Mouse (Mus musculus) liver, adult (tissue): ENCODE results near the gene Nup98.

Experiments
- GATA4 ChIP-seq: IDR thresholded peaks from 2 replicates; pipeline ENCODE4 v1.6.1; 2014; ENCODE audit warnings: mild to moderate bottlenecking, low read length; ENCODE audit not compliant: insufficient replicate concordance

Gene Nup98

GRCm38 (mm10) chr7:102204296-102204857, 5.6 kb downstream of the Nup98 start:
- no peak for TF ChIP-seq GATA4

GRCm38 (mm10) chr7:102200996-102201785, 8.8 kb downstream of the Nup98 start:
- no peak for TF ChIP-seq GATA4

- no peak for TF ChIP-seq GATA4
Measured at GRCm38 (mm10) chr7:102200576-102200975, 9.4 kb downstream of the Nup98 start.

GRCm38 (mm10) chr7:102192356-102192755, 17.6 kb downstream of the Nup98 start:
- no peak for TF ChIP-seq GATA4

DNA sequence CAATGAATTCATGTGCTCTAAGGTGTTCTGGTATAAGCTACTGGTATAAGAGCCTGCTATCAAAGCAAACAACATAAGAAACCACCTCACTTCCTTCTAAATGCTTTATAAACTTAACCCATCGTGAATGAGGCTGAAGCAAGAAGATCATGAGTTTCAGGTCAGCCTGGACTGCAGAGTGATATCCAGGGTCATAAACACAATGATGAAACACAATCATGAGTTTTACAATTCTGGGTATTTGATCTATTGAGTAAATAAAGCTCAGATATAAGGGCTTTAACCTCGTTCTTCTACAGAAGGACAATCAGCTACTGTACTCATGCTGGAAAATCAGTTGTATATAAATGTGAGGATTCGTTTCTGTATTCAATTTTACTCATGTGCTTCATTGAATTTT, 26.1 kb downstream of the Nup98 start:
- no peak for TF ChIP-seq GATA4

DNA sequence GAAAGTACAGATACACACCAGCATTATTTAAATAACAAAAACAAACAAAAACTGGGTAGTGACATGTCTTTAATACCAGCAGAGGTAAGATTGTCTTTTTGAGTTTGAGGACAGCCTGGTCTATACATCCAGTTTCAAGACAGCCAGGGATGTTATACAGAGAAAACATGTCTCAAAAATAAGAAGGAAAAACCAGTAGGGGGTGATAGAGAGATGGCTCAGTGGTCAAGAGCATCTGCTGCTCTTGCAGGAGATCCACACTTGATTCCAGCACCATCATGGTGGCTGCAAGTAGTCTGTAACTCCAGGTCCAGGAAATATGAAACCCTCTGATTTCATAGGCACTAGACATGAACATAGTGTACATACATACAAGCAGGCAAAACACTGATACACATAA, 39.7 kb downstream of the Nup98 start:
- TF ChIP-seq GATA4: no peak

GRCm38 (mm10) chr7:102153691-102154090, 56.3 kb downstream of the Nup98 start:
- no peak for TF ChIP-seq GATA4

DNA sequence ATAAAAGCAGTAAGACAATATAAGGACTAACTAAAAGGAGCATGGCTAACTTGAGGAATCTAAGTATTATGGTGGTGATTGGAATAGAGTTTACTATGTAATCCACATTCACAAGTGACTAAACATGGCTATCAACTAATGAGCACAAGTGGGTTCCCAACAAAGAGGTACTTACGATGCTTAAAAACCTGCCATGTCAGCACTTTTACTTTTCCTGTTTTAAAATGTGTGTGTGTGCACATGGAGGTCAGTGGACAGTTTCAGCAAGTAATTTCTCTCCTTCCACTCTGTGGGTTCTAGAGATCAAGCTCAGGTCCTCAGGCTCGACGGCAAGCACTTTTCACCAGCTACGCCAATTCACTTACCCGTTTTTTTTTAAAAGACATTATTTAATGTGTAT, 72.1 kb downstream of the Nup98 start:
- TF ChIP-seq GATA4: no peak

DNA sequence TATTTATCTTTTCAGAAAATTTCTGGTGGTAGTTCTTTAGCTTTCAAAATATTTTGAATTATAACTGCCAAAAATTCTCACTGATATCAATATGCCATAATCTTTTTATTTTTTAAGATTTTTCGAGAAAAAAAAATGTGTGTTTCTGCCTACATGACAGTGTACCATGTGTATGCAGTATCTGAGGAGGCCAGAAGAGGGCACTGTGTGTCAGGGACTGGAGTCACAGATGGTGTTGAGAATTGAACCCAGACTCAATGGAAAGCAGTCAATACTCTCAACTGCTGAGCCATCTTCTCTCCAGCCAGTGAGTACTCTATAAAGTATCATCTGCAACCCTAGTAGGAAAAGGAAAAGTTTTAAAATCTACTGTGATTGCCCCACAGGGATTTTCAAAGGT, 72.5 kb downstream of the Nup98 start:
- TF ChIP-seq GATA4: no peak

DNA sequence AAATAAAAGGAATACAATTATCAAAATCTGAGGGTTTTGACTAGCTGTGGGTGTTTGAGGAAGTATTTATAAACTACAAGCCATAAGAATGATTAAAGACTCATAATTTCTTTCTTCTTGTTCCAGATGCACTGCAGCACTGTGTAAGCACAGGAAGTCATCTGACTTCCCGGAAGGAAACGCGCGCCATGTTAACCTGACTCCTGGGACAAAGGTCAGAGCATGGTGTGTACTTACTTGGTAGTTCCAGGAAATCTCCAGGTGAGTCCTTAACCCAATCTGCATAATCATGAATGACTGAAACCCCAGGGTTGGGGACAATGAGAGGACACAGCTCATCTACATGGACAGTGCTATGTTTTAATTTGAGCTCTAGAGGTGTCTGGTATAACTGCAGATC, 77.6 kb downstream of the Nup98 start:
- no peak for TF ChIP-seq GATA4

DNA sequence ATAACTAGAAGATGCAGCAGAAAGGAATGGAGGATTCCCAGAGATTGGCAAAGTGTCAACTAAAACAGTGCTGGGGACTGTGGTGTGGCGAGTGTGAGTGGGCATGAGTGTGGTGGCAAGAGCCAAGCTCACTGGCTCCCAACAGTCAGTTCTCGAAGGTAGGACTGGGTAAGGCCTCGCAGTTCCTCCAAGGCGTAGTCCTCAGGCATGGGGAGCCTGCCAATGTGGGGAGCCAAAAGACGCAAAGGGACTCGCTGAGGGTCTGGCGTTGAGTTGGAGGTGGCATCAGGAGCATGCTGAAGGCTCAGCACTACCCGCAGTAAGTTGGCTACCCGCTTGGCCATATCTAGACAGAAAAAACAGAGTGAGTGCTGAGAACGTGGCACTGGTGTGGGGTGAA, 89.7 kb downstream of the Nup98 start:
- TF ChIP-seq GATA4: no peak

DNA sequence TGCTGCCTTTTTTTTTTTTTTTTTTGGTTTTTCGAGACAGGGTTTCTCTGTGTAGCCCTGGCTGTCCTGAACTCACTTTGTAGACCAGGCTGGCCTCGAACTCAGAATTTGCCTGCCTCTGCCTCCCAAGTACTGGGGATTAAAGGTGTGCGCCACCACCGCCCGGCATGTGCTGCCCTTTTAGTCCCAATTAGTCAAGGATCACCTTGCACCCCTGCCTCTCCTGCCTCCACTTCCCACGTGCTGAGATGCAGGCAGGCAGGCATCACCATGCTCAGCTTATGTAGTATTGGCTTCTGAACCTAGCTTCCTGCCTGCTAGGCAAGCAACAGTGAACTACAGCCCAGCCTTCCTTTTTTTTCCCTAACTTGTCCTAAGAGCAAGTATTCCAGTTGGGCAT, 92.6 kb downstream of the Nup98 start:
- no peak for TF ChIP-seq GATA4

GRCm38 (mm10) chr7:102116579-102117331, 93.2 kb downstream of the Nup98 start, which contains the start of gene Chrna10:
Gene Chrna10 (minus strand): TSS chr7:102116828.
- no peak for TF ChIP-seq GATA4

DNA sequence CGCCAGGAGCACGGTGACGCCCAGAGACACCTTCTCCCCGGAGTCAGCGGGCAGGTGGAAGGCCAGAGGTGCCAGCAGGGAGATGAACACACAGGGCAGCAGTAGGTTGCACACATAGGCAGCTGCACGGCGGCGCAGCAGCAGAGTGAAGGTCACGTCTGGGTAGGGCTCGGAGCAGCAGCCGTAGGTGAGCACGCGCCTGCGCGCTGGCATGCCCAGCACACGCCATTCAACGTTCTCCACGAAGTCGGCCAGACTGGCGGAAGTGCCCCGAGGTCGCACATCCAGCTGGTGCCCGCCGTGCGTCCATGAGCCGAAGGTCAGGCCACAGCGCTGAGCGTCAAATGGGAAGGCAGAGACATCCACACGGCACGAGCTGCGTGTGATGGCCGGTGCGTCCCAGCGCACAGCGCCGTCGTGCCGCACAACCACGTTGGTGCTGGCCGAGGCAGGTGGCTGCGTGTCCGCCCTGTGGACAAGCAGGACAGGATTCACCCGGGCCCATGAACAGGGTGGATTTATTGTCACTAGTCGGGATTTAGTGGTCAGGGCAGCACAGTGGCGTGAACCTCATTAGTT, 96.7 kb downstream of the Nup98 start:
- TF ChIP-seq GATA4: no peak

DNA sequence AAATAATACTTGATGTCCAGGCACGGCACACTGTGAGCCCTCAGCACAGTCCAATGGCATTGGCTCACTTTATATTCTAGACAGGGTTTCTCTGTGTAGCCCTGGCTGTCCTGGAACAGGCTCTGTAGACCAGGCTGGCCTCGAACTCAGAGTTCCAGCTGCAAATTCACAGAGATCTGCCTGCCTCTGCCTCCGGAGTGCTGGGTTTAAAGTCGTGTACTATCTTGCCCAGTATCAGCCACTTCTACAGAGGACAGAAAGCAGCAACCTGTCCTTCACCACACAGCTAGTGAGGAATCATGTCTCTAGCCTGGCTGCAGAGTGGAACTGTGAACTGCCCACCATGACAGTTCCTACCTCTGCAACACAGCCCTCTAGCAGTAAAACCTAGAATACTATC, 100.2 kb downstream of the Nup98 start:
- TF ChIP-seq GATA4: no peak

DNA sequence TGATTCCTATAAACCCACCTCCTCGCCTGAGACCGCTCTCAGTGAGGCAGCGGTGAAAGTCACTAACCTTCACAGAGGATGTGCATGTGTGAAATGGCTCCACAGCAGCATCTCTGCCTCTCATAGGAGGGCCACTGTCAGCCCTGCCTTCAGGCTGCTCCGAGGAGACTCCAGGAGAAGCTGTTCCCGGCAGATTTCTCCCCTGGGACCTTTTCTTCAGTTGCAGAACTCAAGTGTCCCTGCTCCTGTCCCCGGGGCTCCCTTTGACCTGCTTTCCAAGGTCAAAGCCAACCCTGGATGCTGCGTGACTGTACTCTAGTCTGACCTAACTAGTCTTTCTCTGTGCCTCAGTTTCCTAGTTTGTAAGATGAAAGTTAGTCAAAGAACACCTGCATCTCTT, 100.8 kb downstream of the Nup98 start, which contains the start of gene Art5:
Gene Art5 (minus strand): TSS at position 319 of the 400 bp plus-strand sequence.
- TF ChIP-seq GATA4: no peak

- TF ChIP-seq GATA4: no peak
Measured at GRCm38 (mm10) chr7:102108206-102108605, 101.8 kb downstream of the Nup98 start.
